Comparison of ENCODE assay signal across 8 mouse cellular contexts in the genomic region with DNA sequence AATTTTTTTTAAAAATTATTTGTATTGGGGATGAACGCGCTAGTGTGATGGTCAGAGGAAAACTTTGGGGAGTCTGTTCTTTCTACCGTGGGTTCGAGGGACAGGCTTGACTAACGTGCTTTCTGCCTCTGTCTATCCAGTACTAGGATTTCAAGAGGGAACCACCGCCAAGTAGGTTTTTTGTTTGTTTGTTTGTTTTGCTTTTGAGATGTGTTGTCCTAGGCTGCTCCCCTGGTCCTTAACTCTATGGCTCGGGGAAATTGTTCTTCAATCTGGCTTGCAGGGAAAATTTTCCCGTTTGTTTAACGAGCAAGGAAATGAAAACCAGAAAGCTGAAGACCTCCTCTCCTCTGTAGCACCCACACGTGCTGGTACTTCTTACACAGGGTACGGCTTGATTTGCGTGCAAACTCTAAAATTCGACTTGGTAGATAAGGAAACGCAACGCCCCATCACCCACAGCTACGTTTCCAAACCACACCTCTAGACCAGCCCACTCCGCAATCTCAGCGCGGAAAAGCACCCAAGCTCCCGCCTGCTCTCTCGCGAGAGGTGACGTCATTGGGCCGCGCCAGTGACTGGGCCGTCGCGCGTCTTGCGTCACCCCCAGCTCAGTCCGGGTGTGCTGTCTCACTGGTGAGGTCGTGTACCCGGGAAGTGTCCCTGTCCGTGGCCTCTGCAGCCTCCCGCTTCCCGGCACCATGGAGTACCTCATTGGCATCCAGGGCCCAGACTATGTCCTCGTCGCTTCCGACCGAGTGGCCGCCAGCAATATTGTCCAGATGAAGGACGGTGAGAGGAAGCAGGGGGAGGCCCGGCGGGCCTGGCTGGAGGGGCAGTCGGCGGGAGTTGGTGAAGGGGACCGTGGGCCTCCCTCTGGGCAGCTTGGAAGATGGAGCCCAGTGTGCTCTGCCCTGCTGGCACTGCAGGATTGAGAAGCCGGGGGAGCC. TPM values are rescaled to one million over a fixed set of nuclear protein-coding genes. Genes with fewer than 3 reads are reported as not detected.
DNase-seq lines count a peak whose midpoint lies in the region; ATAC-seq and TF ChIP-seq lines count a peak whose summit lies in the region.

Gene Psmb2, plus strand, starts transcription at position 577 of the 950 bp plus-strand sequence.

- no peak for TF ChIP-seq RAD21 in CH12.LX (IDR thresholded peaks at IDR 0.05; ENCODE audit: low read depth, low read length)

- TF ChIP-seq POLR2A in CH12.LX (IDR thresholded peaks at IDR 0.05; ENCODE audit: low read depth, low read length) = peak; percentile 87

- 4% methylated on average over 48 of the region's 48 CpGs for WGBS in forebrain, embryonic 11.5 days
- WGBS in heart, embryonic 16.5 days = 2% methylated on average over 48 of the region's 48 CpGs
- WGBS in liver, embryonic 15.5 days (ENCODE audit: insufficient replicate concordance) = 2% methylated on average over 48 of the region's 48 CpGs
- 3% methylated on average over 48 of the region's 48 CpGs for WGBS in neural tube, embryonic 12.5 days

- no peaks in the 10 kb centered on the region for H3K27me3 ChIP-seq in CH12.LX (replicated peaks)
- H3K27me3 ChIP-seq in forebrain, embryonic 11.5 days (ENCODE audit: control insufficient read depth, insufficient read depth, low read length) = no peaks in the 10 kb centered on the region
- no peaks in the 10 kb centered on the region for H3K27me3 ChIP-seq in heart, embryonic 16.5 days (ENCODE audit: control insufficient read depth, insufficient read depth, low read length)
- H3K27me3 ChIP-seq in liver, embryonic 15.5 days = peaks cover 17% of the 10 kb centered on the region
- no peaks in the 10 kb centered on the region for H3K27me3 ChIP-seq in neural tube, embryonic 12.5 days (replicated peaks)

- dilution Hi-C loops in CH12.LX (cut with MboI; ENCODE audit: extremely low pct_ligation_motif_present, extremely low pct_unique_long_range_greater_than_20kb, low sequenced_read_pairs) = no loop called here

- H3K36me3 ChIP-seq in CH12.LX (replicated peaks in 1 of 2; ENCODE audit: control insufficient read depth in 1 of 2, insufficient read depth in 1 of 2, low read length in 1 of 2) = peaks cover 5 to 20% of the 10 kb centered on the region in 2 experiments
- H3K36me3 ChIP-seq in forebrain, embryonic 11.5 days (ENCODE audit: control insufficient read depth, insufficient read depth, low read length) = no peaks in the 10 kb centered on the region
- no peaks in the 10 kb centered on the region for H3K36me3 ChIP-seq in heart, embryonic 16.5 days (ENCODE audit: control insufficient read depth, insufficient read depth)
- no peaks in the 10 kb centered on the region for H3K36me3 ChIP-seq in liver, embryonic 15.5 days (replicated peaks)
- peaks cover 3% of the 10 kb centered on the region; the same call in 1 of the 2 replicates for H3K36me3 ChIP-seq in neural tube, embryonic 12.5 days

- TF ChIP-seq CTCF in CH12.LX (conservative IDR thresholded peaks at IDR 0.05 in 1 of 2, IDR thresholded peaks at IDR 0.05 in 1 of 2; ENCODE audit: low read depth in 2 of 2, low read length in 2 of 2) = no peak

- no peaks in the 10 kb centered on the region for H3K9me3 ChIP-seq in CH12.LX (replicated peaks; ENCODE audit: low read length)
- H3K9me3 ChIP-seq in forebrain, embryonic 11.5 days (ENCODE audit: control insufficient read depth, low read length) = no peaks in the 10 kb centered on the region
- H3K9me3 ChIP-seq in heart, embryonic 16.5 days (replicated peaks; ENCODE audit: control insufficient read depth, low read length) = no peaks in the 10 kb centered on the region
- H3K9me3 ChIP-seq in liver, embryonic 15.5 days (replicated peaks) = no peaks in the 10 kb centered on the region
- no peaks in the 10 kb centered on the region for H3K9me3 ChIP-seq in neural tube, embryonic 12.5 days

- peaks cover 7 to 37% of the 10 kb centered on the region in 2 experiments for H3K4me1 ChIP-seq in CH12.LX (ENCODE audit: control insufficient read depth in 1 of 2, insufficient read depth in 2 of 2)
- 0 out of 2 replicates have a peak, but pooled peaks cover 3% of the 10 kb centered on the region for H3K4me1 ChIP-seq in forebrain, embryonic 11.5 days (replicated peaks; ENCODE audit: control insufficient read depth, insufficient read depth, low read length)
- peaks cover 12% of the 10 kb centered on the region for H3K4me1 ChIP-seq in heart, embryonic 16.5 days (ENCODE audit: control insufficient read depth, insufficient read depth, low read length)
- peaks cover 40% of the 10 kb centered on the region for H3K4me1 ChIP-seq in liver, embryonic 15.5 days (replicated peaks)
- peaks cover 8% of the 10 kb centered on the region for H3K4me1 ChIP-seq in neural tube, embryonic 12.5 days

- H3K4me3 ChIP-seq in CH12.LX (replicated peaks in 1 of 3; ENCODE audit: low read depth in 2 of 3, low read length in 2 of 3, poor library complexity in 1 of 3) = peak within 1 kb of the TSS; percentile 86 to 91 (median 88)
- H3K4me3 ChIP-seq in forebrain, embryonic 11.5 days (ENCODE audit: low read depth, low read length) = peak within 1 kb of the TSS; percentile 99
- peak within 1 kb of the TSS; percentile 100 for H3K4me3 ChIP-seq in heart, embryonic 16.5 days (ENCODE audit: low read length)
- peak within 1 kb of the TSS; percentile 93 for H3K4me3 ChIP-seq in liver, embryonic 15.5 days (replicated peaks)
- H3K4me3 ChIP-seq in neural tube, embryonic 12.5 days = peak within 1 kb of the TSS; percentile 93

- in situ Hi-C loops in CH12.LX (cut with MboI; ENCODE audit: low pct_ligation_motif_present, low pct_unique_long_range_greater_than_20kb, low sequenced_read_pairs) = no loop called here

- peak within 1 kb of the TSS; percentile 64 for H3K4me2 ChIP-seq in CH12.LX (ENCODE audit: insufficient read depth, low read depth, poor library complexity, severe bottlenecking)
- peak within 1 kb of the TSS; percentile 61 for H3K4me2 ChIP-seq in forebrain, embryonic 11.5 days (ENCODE audit: low read depth, low read length, severe bottlenecking)
- peak within 1 kb of the TSS; percentile 93 for H3K4me2 ChIP-seq in heart, embryonic 16.5 days (ENCODE audit: low read depth, low read length)
- H3K4me2 ChIP-seq in liver, embryonic 15.5 days = peak within 1 kb of the TSS; percentile 86
- H3K4me2 ChIP-seq in neural tube, embryonic 12.5 days (replicated peaks) = peak within 1 kb of the TSS; percentile 91

- peak within 1 kb of the TSS; percentile 24 for H3K27ac ChIP-seq in CH12.LX (ENCODE audit: insufficient read depth, low read depth)
- 0 out of 2 replicates have a peak within 1 kb of the TSS, but pooled peaks have one; percentile 46 for H3K27ac ChIP-seq in forebrain, embryonic 11.5 days (ENCODE audit: low read depth, low read length)
- H3K27ac ChIP-seq in heart, embryonic 16.5 days (ENCODE audit: low read length) = peak within 1 kb of the TSS; percentile 84
- H3K27ac ChIP-seq in liver, embryonic 15.5 days (replicated peaks) = peak within 1 kb of the TSS; percentile 72
- H3K27ac ChIP-seq in neural tube, embryonic 12.5 days = no peak within 1 kb of the TSS

- DNase-seq in CH12.LX (ENCODE audit: extremely low read depth) = peak; percentile 98
- peak; percentile 98 for DNase-seq in c-Kit-positive CD71-positive TER-119-negative erythroid progenitor cells, embryonic 14.5 days (ENCODE audit: low read depth)
- DNase-seq in forebrain, embryonic 11.5 days (ENCODE audit: low spot score) = peak; percentile 100
- peak; percentile 97 to 99 for DNase-seq in kidney, postnatal 36 days
- peak; percentile 97 for DNase-seq in telencephalon, adult 2 months (ENCODE audit: low read depth, low spot score)

- TF ChIP-seq EP300 in CH12.LX (IDR thresholded peaks at IDR 0.05; ENCODE audit: low read length) = no peak

- ATAC-seq in forebrain, embryonic 11.5 days (replicated peaks; ENCODE audit: low FRiP score) = peak; percentile 97
- peak; percentile 100 for ATAC-seq in heart, embryonic 16.5 days (replicated peaks; ENCODE audit: extremely low read depth, insufficient read depth, low FRiP score)
- peak; percentile 95 for ATAC-seq in liver, embryonic 15.5 days (ENCODE audit: insufficient read depth)
- peak; percentile 95 for ATAC-seq in neural tube, embryonic 12.5 days (ENCODE audit: low FRiP score, low read depth)

- peaks cover 44% of the 10 kb centered on the region for H3K79me2 ChIP-seq in CH12.LX (replicated peaks; ENCODE audit: control insufficient read depth, extremely low read depth, insufficient read depth, poor library complexity, severe bottlenecking)

- H3K9ac ChIP-seq in CH12.LX (ENCODE audit: insufficient read depth, low read depth) = peak within 1 kb of the TSS; percentile 86
- H3K9ac ChIP-seq in forebrain, embryonic 11.5 days (ENCODE audit: low read length) = peak within 1 kb of the TSS; percentile 94
- H3K9ac ChIP-seq in heart, embryonic 16.5 days (ENCODE audit: low read length) = peak within 1 kb of the TSS; percentile 99
- peak within 1 kb of the TSS; percentile 90 for H3K9ac ChIP-seq in liver, embryonic 15.5 days
- peak within 1 kb of the TSS; percentile 97 for H3K9ac ChIP-seq in neural tube, embryonic 12.5 days

TF ChIP-seq in CH12.LX, 34 proteins besides CTCF, POLR2A, EP300 and RAD21 (continues in another document):
- peak; percentile 47; the same call in 1 of the 2 replicates for TF ChIP-seq IRF4 (IDR thresholded peaks at IDR 0.05; ENCODE audit: low read depth, low read length)
- TF ChIP-seq USF2 (conservative IDR thresholded peaks at IDR 0.05; ENCODE audit: low read depth, low read length) = no peak
- no peak for TF ChIP-seq ZC3H11A (IDR thresholded peaks at IDR 0.05; ENCODE audit: low read depth, low read length)
- TF ChIP-seq NELFE (IDR thresholded peaks at IDR 0.05; ENCODE audit: low read depth, low read length) = peak; percentile 81
- TF ChIP-seq GABPA (IDR thresholded peaks at IDR 0.05; ENCODE audit: insufficient replicate concordance, low read depth, low read length) = peak; percentile 41; the same call in 1 of the 2 replicates
- TF ChIP-seq MXI1 (IDR thresholded peaks at IDR 0.05; ENCODE audit: low read depth, low read length) = peak; percentile 87
- TF ChIP-seq ZKSCAN1 (IDR thresholded peaks at IDR 0.05; ENCODE audit: borderline replicate concordance, low read depth, low read length) = no peak
- peak; percentile 39; the same call in 1 of the 2 replicates for TF ChIP-seq JUND (conservative IDR thresholded peaks at IDR 0.05; ENCODE audit: low read depth, low read length)
- TF ChIP-seq BHLHE40 (IDR thresholded peaks at IDR 0.05; ENCODE audit: low read depth, low read length) = peak; percentile 87
- TF ChIP-seq MYC (IDR thresholded peaks at IDR 0.05; ENCODE audit: low read depth, low read length) = peak; percentile 83
- peak; percentile 90 for TF ChIP-seq ZMIZ1 (IDR thresholded peaks at IDR 0.05; ENCODE audit: low read depth, low read length)

RNA-seq across cellular contexts. Expression of gene Psmb2, which starts in this region (rescaled TPM):
- total RNA-seq in CH12.LX (2012; rRNA removed) = 225 and 266 TPM in 2 replicates
- 391 and 447 TPM in 2 replicates for total RNA-seq in CH12.LX (2014; rRNA removed)
- polyA plus RNA-seq in CH12.LX (2012; ENCODE audit: insufficient read length, low read depth) = 356 and 395 TPM in 2 replicates
- polyA plus RNA-seq in forebrain, embryonic 11.5 days (2014; fragmentation: Nextera tagmentation; extraction: Ambion mirVana) = 503 and 528 TPM in 2 replicates
- 405 and 421 TPM in 2 replicates for polyA plus RNA-seq in heart, embryonic 16.5 days (2015; fragmentation: Nextera tagmentation; extraction: Ambion mirVana)
- 236 and 256 TPM in 2 replicates for polyA plus RNA-seq in liver, embryonic 15.5 days (2015; fragmentation: Nextera tagmentation; extraction: Ambion mirVana)
- polyA plus RNA-seq in neural tube, embryonic 12.5 days (2016; fragmentation: Nextera tagmentation; extraction: Ambion mirVana) = 448 and 479 TPM in 2 replicates
